ENCODE assay signal across 9 mouse cellular contexts in genomic region chr12:109400936-109401586, GRCm38 (mm10). TPM values are rescaled to one million over a fixed set of nuclear protein-coding genes. Genes with fewer than 3 reads are reported as not detected.
DNase-seq lines count a peak whose midpoint lies in the region; ATAC-seq and TF ChIP-seq lines count a peak whose summit lies in the region.
"Had no signal": no experiment of that assay in that cellular context is flagged by ENCODE, and none has a peak within 500 bp of the region (broad histone marks: within the 10 kb centered on the region; RNA-seq: fewer than 3 reads in every experiment).

No protein-coding gene starts in this region.

- no peak for TF ChIP-seq POLR2A in ES-Bruce4 (IDR thresholded peaks at IDR 0.05; ENCODE audit: insufficient read depth, low read length)

- no peak overlapping the region for H3K4me2 ChIP-seq in hindbrain, embryonic 11.5 days (replicated peaks; ENCODE audit: low read depth, low read length)
- no peak overlapping the region for H3K4me2 ChIP-seq in hindbrain, embryonic 12.5 days (replicated peaks)
- no peak overlapping the region for H3K4me2 ChIP-seq in stomach, embryonic 15.5 days
- H3K4me2 ChIP-seq: liver, embryonic 13.5 days had no signal

- no peak for TF ChIP-seq EP300 in ES-Bruce4 (IDR thresholded peaks at IDR 0.05; ENCODE audit: insufficient read depth, low read depth, low read length)

- no peak overlapping the region for H3K9ac ChIP-seq in hindbrain, embryonic 11.5 days (ENCODE audit: low read depth, low read length)
- H3K9ac ChIP-seq in hindbrain, embryonic 12.5 days, result no peak overlapping the region
- H3K9ac ChIP-seq in ES-Bruce4 (ENCODE audit: low read depth, poor library complexity, severe bottlenecking), result no peak overlapping the region
- no peak overlapping the region for H3K9ac ChIP-seq in stomach, embryonic 15.5 days
- H3K9ac ChIP-seq: liver, embryonic 13.5 days had no signal

- H3K36me3 ChIP-seq in hindbrain, embryonic 11.5 days (ENCODE audit: control insufficient read depth, insufficient read depth, low read length), result no peaks in the 10 kb centered on the region
- no peaks in the 10 kb centered on the region for H3K36me3 ChIP-seq in hindbrain, embryonic 12.5 days
- H3K36me3 ChIP-seq in ES-Bruce4 (ENCODE audit: control insufficient read depth, insufficient read depth, low read length, poor library complexity, severe bottlenecking), result no peaks in the 10 kb centered on the region
- no peaks in the 10 kb centered on the region for H3K36me3 ChIP-seq in limb, embryonic 10.5 days
- H3K36me3 ChIP-seq in stomach, embryonic 15.5 days, result no peaks in the 10 kb centered on the region
- H3K36me3 ChIP-seq: liver, embryonic 13.5 days had no signal

- TF ChIP-seq CTCF in ES-Bruce4 (IDR thresholded peaks at IDR 0.05; ENCODE audit: low read depth, low read length), result peak; percentile 77

- H3K4me1 ChIP-seq in hindbrain, embryonic 11.5 days (replicated peaks; ENCODE audit: control insufficient read depth, insufficient read depth, low read length), result peaks cover 2% of the 10 kb centered on the region; the same call in 1 of the 2 replicates
- H3K4me1 ChIP-seq in hindbrain, embryonic 12.5 days, result peaks cover 57% of the 10 kb centered on the region
- H3K4me1 ChIP-seq in ES-Bruce4 (ENCODE audit: control insufficient read depth, insufficient read depth, low read length), result no peaks in the 10 kb centered on the region
- peaks cover 85% of the 10 kb centered on the region for H3K4me1 ChIP-seq in limb, embryonic 10.5 days
- H3K4me1 ChIP-seq in stomach, embryonic 15.5 days, result peaks cover 71% of the 10 kb centered on the region

- no peaks in the 10 kb centered on the region for H3K9me3 ChIP-seq in hindbrain, embryonic 11.5 days (ENCODE audit: control insufficient read depth, low read length)
- no peaks in the 10 kb centered on the region for H3K9me3 ChIP-seq in hindbrain, embryonic 12.5 days (replicated peaks)
- H3K9me3 ChIP-seq in ES-Bruce4 (replicated peaks; ENCODE audit: control insufficient read depth, insufficient read depth, low read length, poor library complexity, severe bottlenecking), result no peaks in the 10 kb centered on the region
- no peaks in the 10 kb centered on the region for H3K9me3 ChIP-seq in limb, embryonic 10.5 days (replicated peaks)
- no peaks in the 10 kb centered on the region for H3K9me3 ChIP-seq in stomach, embryonic 15.5 days
- H3K9me3 ChIP-seq: liver, embryonic 13.5 days had no signal

- peak; percentile 73 for DNase-seq in hindbrain, embryonic 11.5 days (ENCODE audit: low spot score)
- peak; percentile 41 for DNase-seq in R1 (ENCODE audit: low read depth, low spot score)
- peak; percentile 76 for DNase-seq in limb, embryonic 10.5 days (ENCODE audit: low spot score)
- no peak for DNase-seq in yolk sac, embryonic 10.5 days (ENCODE audit: low spot score)
- no peak for DNase-seq in urinary bladder, postnatal 14 days (ENCODE audit: low spot score)
- DNase-seq: liver, embryonic 13.5 days had no signal

- WGBS in hindbrain, embryonic 11.5 days, result 57% methylated on average over 15 of the region's 15 CpGs
- 51% methylated on average over 15 of the region's 15 CpGs for WGBS in hindbrain, embryonic 12.5 days
- 54% methylated on average over 15 of the region's 15 CpGs for WGBS in limb, embryonic 10.5 days
- WGBS in stomach, embryonic 15.5 days, result 37% methylated on average over 15 of the region's 15 CpGs

- no peak overlapping the region for H3K27ac ChIP-seq in hindbrain, embryonic 11.5 days (ENCODE audit: low read depth, low read length)
- no peak overlapping the region for H3K27ac ChIP-seq in hindbrain, embryonic 12.5 days
- H3K27ac ChIP-seq in ES-Bruce4 (ENCODE audit: insufficient read depth, low read length), result no peak overlapping the region
- peak overlapping the region; percentile 73; the same call in 1 of the 2 replicates for H3K27ac ChIP-seq in limb, embryonic 10.5 days
- H3K27ac ChIP-seq in stomach, embryonic 15.5 days, result peak overlapping the region; percentile 87

- no peaks in the 10 kb centered on the region for H3K27me3 ChIP-seq in hindbrain, embryonic 11.5 days (ENCODE audit: control insufficient read depth, insufficient read depth, low read length)
- H3K27me3 ChIP-seq in hindbrain, embryonic 12.5 days, result no peaks in the 10 kb centered on the region
- no peaks in the 10 kb centered on the region for H3K27me3 ChIP-seq in ES-Bruce4 (ENCODE audit: control insufficient read depth, insufficient read depth, low read length, poor library complexity, severe bottlenecking)
- peaks cover 25% of the 10 kb centered on the region for H3K27me3 ChIP-seq in limb, embryonic 10.5 days (ENCODE audit: low read depth, poor library complexity, severe bottlenecking)
- no peaks in the 10 kb centered on the region for H3K27me3 ChIP-seq in stomach, embryonic 15.5 days (replicated peaks)

- no peak overlapping the region for H3K4me3 ChIP-seq in hindbrain, embryonic 11.5 days (ENCODE audit: low read depth, low read length)
- H3K4me3 ChIP-seq in hindbrain, embryonic 12.5 days, result no peak overlapping the region
- no peak overlapping the region for H3K4me3 ChIP-seq in ES-Bruce4 (ENCODE audit: low read depth, low read length)
- no peak overlapping the region for H3K4me3 ChIP-seq in limb, embryonic 10.5 days
- H3K4me3 ChIP-seq in stomach, embryonic 15.5 days (replicated peaks), result no peak overlapping the region
- H3K4me3 ChIP-seq: liver, embryonic 13.5 days had no signal

- ATAC-seq in hindbrain, embryonic 11.5 days (ENCODE audit: low FRiP score), result no peak
- no peak for ATAC-seq in hindbrain, embryonic 12.5 days (ENCODE audit: low FRiP score)
- ATAC-seq in stomach, embryonic 15.5 days (ENCODE audit: insufficient read depth, low FRiP score, low read depth), result no peak

RNA-seq across cellular contexts. Expression of gene Dlk1, which starts 51.6 kb away (rescaled TPM):
- polyA plus RNA-seq in hindbrain, embryonic 11.5 days (2014; fragmentation: Nextera tagmentation; extraction: Ambion mirVana), result 77.7 and 84.4 TPM in 2 replicates
- polyA plus RNA-seq in hindbrain, embryonic 12.5 days (2016; fragmentation: Nextera tagmentation; extraction: Ambion mirVana), result 140 and 145 TPM in 2 replicates
- 2.4 and 2.8 TPM in 2 replicates for polyA plus RNA-seq in ES-Bruce4 (2011; ENCODE audit: insufficient read depth, insufficient read length, low read depth, missing spikeins)
- polyA plus RNA-seq in limb, embryonic 10.5 days (2016; fragmentation: Nextera tagmentation; extraction: Ambion mirVana), result 106 and 159 TPM in 2 replicates
- polyA plus RNA-seq in stomach, embryonic 15.5 days (2015; fragmentation: Nextera tagmentation; extraction: Ambion mirVana), result 487 and 492 TPM in 2 replicates

Comparison
In these comparisons a context has a peak if more than half of its experiments do, and no peak if none do; other contexts are left out.
1. DNase-seq: peak in hindbrain, embryonic 11.5 days (single experiment), R1 (single experiment) and limb, embryonic 10.5 days (single experiment); none in yolk sac, embryonic 10.5 days (single experiment) and urinary bladder, postnatal 14 days (single experiment).
2. H3K27ac ChIP-seq: peak in limb, embryonic 10.5 days (single experiment) and stomach, embryonic 15.5 days (single experiment); none in hindbrain, embryonic 11.5 days (single experiment), hindbrain, embryonic 12.5 days (single experiment) and ES-Bruce4 (single experiment).
3. RNA of gene Dlk1, which starts 51.6 kb away (polyA plus RNA-seq): 487 to 492 TPM in stomach, embryonic 15.5 days, 140 to 145 TPM in hindbrain, embryonic 12.5 days, 106 to 159 TPM in limb, embryonic 10.5 days and 77.7 to 84.4 TPM in hindbrain, embryonic 11.5 days; 2.4 to 2.8 TPM in ES-Bruce4; every median in the first group is over 10 times any median in the second.